In genomic region chr3:146993834-146994669, GRCm38 (mm10) we compare ENCODE assay signal across 9 mouse cellular contexts.
DNase-seq lines count a peak whose midpoint lies in the region; ATAC-seq and TF ChIP-seq lines count a peak whose summit lies in the region.
"Had no signal": no experiment of that assay in that cellular context is flagged by ENCODE, and none has a peak within 500 bp of the region (broad histone marks: within the 10 kb centered on the region; RNA-seq: fewer than 3 reads in every experiment).

No protein-coding gene starts in this region.

- H3K9ac ChIP-seq in intestine, postnatal 0 days (ENCODE audit: low read depth, low read length), result no peak overlapping the region
- 0 out of 2 replicates have a peak overlapping the region, but pooled peaks have one; percentile 45 for H3K9ac ChIP-seq in limb, embryonic 13.5 days
- H3K9ac ChIP-seq: liver, embryonic 13.5 days had no signal

- H3K36me3 ChIP-seq in intestine, postnatal 0 days (ENCODE audit: control insufficient read depth, insufficient read depth), result no peaks in the 10 kb centered on the region
- no peaks in the 10 kb centered on the region for H3K36me3 ChIP-seq in limb, embryonic 13.5 days
- H3K36me3 ChIP-seq: liver, embryonic 13.5 days had no signal

- DNase-seq in cerebellum, adult 9-10 months, result no peak
- DNase-seq in brain, embryonic 14.5 days (ENCODE audit: low read depth), result peak; percentile 95
- peak; percentile 13 to 70 for DNase-seq in frontal cortex, adult 2 months (ENCODE audit: extremely low spot score in 1 of 2, low spot score in 1 of 2)
- DNase-seq in neural tube, embryonic 10.5 days (ENCODE audit: extremely low spot score, low spot score), result peak; percentile 49
- peak; percentile 55 for DNase-seq in testis, postnatal 10 days (ENCODE audit: low spot score)
- DNase-seq: liver, embryonic 13.5 days had no signal

- H3K27me3 ChIP-seq in intestine, postnatal 0 days (replicated peaks; ENCODE audit: control insufficient read depth, insufficient read depth, low read length), result no peaks in the 10 kb centered on the region
- H3K27me3 ChIP-seq in limb, embryonic 13.5 days, result no peaks in the 10 kb centered on the region
- H3K27me3 ChIP-seq: liver, embryonic 13.5 days had no signal

- peak overlapping the region; percentile 44 for H3K4me2 ChIP-seq in intestine, postnatal 0 days (replicated peaks; ENCODE audit: low read depth)
- peak overlapping the region; percentile 50 for H3K4me2 ChIP-seq in limb, embryonic 13.5 days (replicated peaks)
- H3K4me2 ChIP-seq: liver, embryonic 13.5 days had no signal

- no peak overlapping the region for H3K27ac ChIP-seq in intestine, postnatal 0 days (ENCODE audit: low read depth, low read length)
- no peak overlapping the region for H3K27ac ChIP-seq in limb, embryonic 13.5 days
- H3K27ac ChIP-seq: liver, embryonic 13.5 days had no signal

- TF ChIP-seq POLR2A in brain, embryonic 14.5 days (IDR thresholded peaks at IDR 0.05; ENCODE audit: borderline replicate concordance, extremely low read depth, insufficient read depth, insufficient read length, poor library complexity, severe bottlenecking), result no peak

- H3K9me3 ChIP-seq in intestine, postnatal 0 days (ENCODE audit: control insufficient read depth), result no peaks in the 10 kb centered on the region
- H3K9me3 ChIP-seq in limb, embryonic 13.5 days, result no peaks in the 10 kb centered on the region
- H3K9me3 ChIP-seq: liver, embryonic 13.5 days had no signal

- 0 out of 2 replicates have a peak overlapping the region, but pooled peaks have one; percentile 1 for H3K4me3 ChIP-seq in intestine, postnatal 0 days (ENCODE audit: low read depth, low read length)
- peak overlapping the region; percentile 26 for H3K4me3 ChIP-seq in limb, embryonic 13.5 days
- H3K4me3 ChIP-seq: liver, embryonic 13.5 days had no signal

- H3K4me1 ChIP-seq in intestine, postnatal 0 days (replicated peaks; ENCODE audit: control insufficient read depth, insufficient read depth, low read length), result no peaks in the 10 kb centered on the region
- peaks cover 5% of the 10 kb centered on the region; the same call in 1 of the 2 replicates for H3K4me1 ChIP-seq in limb, embryonic 13.5 days
- H3K4me1 ChIP-seq: liver, embryonic 13.5 days had no signal

- 32% methylated on average over 26 of the region's 26 CpGs for WGBS in intestine, postnatal 0 days
- 23% methylated on average over 26 of the region's 26 CpGs for WGBS in limb, embryonic 13.5 days

- TF ChIP-seq CTCF in brain, embryonic 14.5 days (IDR thresholded peaks at IDR 0.05; ENCODE audit: borderline replicate concordance, extremely low read depth, insufficient read depth, insufficient read length), result peak; percentile 88
- TF ChIP-seq CTCF in intestine, postnatal 0 days (IDR thresholded peaks at IDR 0.05; ENCODE audit: low read depth), result peak; percentile 74

- peak; percentile 66; the same call in 1 of the 2 replicates for ATAC-seq in cerebellum, adult (ENCODE audit: insufficient number of reproducible peaks, low FRiP score, low TSS enrichment)
- ATAC-seq in intestine, postnatal 0 days, result no peak
- ATAC-seq in limb, embryonic 13.5 days (ENCODE audit: low FRiP score, low read depth), result peak; percentile 86
